Mouse (Mus musculus): ENCODE data around the gene Rtf2. TPM values are rescaled to one million over a fixed set of nuclear protein-coding genes. Genes with fewer than 3 reads are reported as not detected.

Gene Rtf2
- total RNA-seq (2021): 10 to 100 TPM; 62.8 to 63.8 TPM

GRCm38 (mm10) chr2:172439843-172440639 is at the start of gene Rtf2:
TSS of gene Rtf2 (plus strand) at chr2:172440556.
- intact Hi-C loops (cut with DNase I): loop anchor here (10.0 kb wide), 1 partner anchor 215 kb away; no protein-coding TSS in a partner anchor
- peak; percentile 99 for DNase-seq

DNA sequence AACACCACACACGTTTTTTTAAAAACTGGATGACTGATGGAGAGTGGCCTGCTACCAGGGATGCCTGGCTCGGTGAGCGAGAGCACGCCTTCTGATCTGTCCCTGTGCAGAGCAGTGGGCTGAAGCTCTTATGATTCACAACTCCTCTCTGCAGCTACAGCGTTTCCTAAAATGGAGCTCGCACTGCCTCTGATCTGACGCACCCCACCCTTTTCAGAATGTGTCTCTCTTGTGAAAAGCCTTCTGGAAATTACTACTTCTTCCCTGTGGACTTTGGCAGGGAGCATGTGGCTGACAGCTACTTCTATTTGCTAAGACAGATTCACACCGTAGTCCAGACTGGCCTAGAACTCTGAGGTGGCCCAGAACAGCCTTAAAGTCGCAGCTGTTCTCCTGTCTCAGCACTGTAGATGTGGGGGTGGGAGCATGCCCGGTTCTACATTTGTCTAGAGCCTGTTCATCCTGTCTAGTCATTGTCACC is 48.3 kb upstream of the Rtf2 start:
- intact Hi-C loops (cut with DNase I): no loop called here
- no peak for DNase-seq

DNA sequence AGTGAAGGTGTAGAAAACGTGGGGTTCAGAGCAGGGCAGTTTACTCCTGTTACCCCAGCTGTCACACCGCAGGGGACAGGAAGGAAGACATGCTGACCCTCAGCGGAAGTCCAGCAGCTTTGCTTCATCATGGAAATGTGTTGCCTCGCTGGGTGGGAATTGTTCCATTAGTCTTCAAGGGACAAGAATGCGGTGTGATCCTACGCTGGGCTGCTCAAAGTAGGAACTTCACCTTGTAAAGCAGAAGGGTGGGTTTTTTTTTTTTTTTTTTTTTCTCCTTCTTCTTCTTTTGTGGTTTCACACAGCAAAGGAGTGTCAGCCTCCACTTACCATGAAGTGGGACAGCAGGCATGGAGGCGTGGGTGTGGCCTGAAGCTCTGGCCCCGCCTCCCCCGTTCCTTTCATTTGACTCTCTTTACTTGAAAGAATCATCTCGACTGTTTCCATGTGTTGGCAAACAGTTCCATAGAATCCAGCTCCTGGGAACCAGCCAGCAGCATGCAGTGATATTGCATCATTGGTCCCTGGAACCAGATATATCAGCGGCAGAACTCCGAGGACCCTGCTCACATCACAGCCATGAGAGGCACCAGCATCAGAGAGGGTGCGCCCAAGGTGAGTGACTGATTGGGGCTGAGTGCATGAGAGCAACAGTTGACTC is 46.8 kb upstream of the Rtf2 start, which contains the start of gene Cass4:
TSS of gene Cass4 (plus strand) at position 404 of the 661 bp plus-strand sequence.
- DNase-seq: no peak
- intact Hi-C loops (cut with DNase I): no loop called here

DNA sequence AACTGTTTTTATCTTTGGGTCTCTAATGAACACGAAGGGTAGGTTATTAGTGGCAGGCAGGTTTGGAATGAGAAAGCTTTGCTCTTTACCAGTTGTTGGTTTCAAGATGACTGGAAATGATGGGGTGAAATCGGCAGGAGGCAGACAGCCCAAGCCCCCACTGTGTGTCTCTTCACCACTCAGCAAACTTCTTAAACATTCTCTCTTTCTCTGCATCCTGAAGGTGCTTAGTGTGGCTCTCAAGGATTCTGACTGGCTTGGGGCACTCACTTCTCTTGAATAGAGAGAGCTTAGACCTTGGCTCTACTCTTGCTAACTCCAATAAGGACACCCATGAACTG is 46.3 kb upstream of the Rtf2 start:
- DNase-seq: no peak
- intact Hi-C loops (cut with DNase I): no loop called here

DNA sequence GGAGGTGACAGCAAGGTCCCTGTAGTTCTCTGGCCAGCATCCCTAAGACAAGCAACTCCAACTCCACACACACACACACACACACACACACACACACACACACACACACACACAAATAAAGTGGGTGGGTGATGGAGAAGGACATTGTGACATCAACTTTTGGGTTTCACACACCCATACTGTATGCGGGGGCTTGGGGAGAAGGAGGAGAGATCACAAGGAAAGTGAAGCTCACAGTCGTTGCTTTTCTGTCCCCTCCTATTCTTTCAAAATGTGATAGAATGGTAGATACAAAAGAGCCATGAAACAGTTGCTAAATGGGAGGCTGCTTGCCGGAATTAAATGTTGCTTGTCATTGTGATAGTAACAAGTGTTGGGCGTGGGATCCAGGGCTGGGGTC is 45.7 kb upstream of the Rtf2 start:
- no peak for DNase-seq
- intact Hi-C loops (cut with DNase I): no loop called here

DNA sequence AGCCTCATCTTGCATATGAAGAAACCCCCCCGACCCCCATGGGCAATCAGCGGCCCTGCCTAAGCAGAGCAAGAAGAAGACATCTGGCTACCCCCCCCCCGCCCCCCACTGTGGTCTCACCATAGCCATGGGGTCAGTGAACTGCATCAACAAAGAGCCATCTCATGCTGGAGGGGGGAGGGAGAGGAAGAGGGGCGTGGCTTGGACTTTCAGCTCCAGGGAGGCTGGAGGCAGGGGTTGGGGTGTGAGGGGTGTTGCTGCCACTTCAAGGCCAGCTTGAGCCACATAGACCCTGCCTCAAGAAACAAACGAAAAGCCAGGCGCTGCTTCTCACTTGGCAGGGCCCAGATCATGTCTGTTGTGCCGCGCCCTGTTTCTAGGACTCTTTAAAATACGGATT is 44.4 kb upstream of the Rtf2 start:
- DNase-seq: no peak
- intact Hi-C loops (cut with DNase I): no loop called here

- intact Hi-C loops (cut with DNase I): no loop called here
These were observed 40.5 kb upstream of the Rtf2 start for GRCm38 (mm10) chr2:172399901-172400300.

GRCm38 (mm10) chr2:172401116-172401825 is 39.1 kb upstream of the Rtf2 start:
- intact Hi-C loops (cut with DNase I): no loop called here
- no peak for DNase-seq

More at GRCm38 (mm10) chr2:172399901-172400300, 40.5 kb upstream of the Rtf2 start:
- DNase-seq: no peak

DNA sequence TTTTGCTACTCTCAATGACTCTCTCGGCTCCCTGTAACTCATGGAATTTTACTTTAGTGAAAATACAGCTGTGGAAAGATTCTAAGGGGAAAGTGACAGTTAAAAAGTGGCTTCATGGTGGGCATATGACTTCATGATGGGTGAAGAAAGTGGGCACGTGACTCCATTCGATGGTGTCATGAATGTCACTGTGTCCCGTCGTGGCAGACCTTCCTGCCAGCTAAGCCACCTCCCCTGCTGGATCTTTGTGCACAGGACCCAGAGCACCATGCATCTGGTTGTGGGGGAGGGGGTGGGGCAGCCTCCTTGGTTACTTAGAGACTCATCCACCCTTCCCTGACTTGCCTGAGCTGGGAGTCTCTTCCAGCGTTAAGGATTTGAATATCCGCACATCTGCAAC is 36.1 kb upstream of the Rtf2 start:
- intact Hi-C loops (cut with DNase I): no loop called here
- DNase-seq: no peak

GRCm38 (mm10) chr2:172405011-172405410 is 35.3 kb upstream of the Rtf2 start:
- no peak for DNase-seq
- intact Hi-C loops (cut with DNase I): no loop called here

- intact Hi-C loops (cut with DNase I): no loop called here
- DNase-seq: no peak
These were observed 34.2 kb upstream of the Rtf2 start for GRCm38 (mm10) chr2:172406173-172406572.

GRCm38 (mm10) chr2:172407499-172407898 is 32.9 kb upstream of the Rtf2 start:
- DNase-seq: no peak
- intact Hi-C loops (cut with DNase I): no loop called here

- intact Hi-C loops (cut with DNase I): no loop called here
- no peak for DNase-seq
These were observed 29.7 kb upstream of the Rtf2 start for GRCm38 (mm10) chr2:172410686-172411085.

DNA sequence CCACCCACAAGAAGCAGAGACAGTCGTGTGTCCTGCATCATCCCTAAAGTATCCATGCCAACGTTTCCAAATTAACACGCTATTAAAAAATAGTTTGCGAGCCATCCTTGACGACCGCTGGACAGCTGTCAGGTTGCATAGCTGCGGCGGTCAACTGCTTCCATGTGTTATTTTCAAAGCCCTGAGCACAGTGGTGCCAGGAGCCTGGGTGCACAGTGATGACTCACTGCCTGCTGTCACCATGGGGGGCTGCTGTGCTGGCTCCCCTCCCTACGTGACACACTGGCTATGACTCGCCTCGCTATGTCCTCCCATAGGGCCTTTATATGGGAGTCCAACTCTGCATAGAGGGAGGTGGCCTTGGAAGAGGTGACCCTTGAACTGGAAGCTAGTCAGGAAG is 29.3 kb upstream of the Rtf2 start:
- DNase-seq: no peak

GRCm38 (mm10) chr2:172412454-172412853 is 27.9 kb upstream of the Rtf2 start:
- DNase-seq: no peak
- intact Hi-C loops (cut with DNase I): no loop called here

More for the DNA sequence above, 29.3 kb upstream of the Rtf2 start:
- intact Hi-C loops (cut with DNase I): no loop called here

DNA sequence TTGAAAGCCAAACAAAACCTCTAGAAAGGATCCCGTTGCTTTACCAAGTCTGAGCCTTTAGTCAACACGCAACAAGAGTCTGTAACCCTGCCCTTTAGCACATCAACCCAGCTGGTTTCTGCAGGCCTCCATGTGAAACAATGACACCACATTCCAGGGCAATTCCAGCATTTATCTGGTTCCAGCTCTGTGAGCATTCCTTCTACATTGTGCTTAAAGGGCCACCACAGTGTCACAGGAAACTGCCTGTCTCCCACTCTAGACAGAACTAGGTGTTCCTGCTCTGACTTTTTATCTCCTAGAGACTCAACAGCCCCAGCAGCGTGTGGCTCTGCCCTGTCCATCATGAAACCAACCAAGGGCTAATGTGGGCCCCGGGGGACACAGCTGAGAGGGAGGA is 27.1 kb upstream of the Rtf2 start:
- intact Hi-C loops (cut with DNase I): no loop called here
- DNase-seq: no peak

DNA sequence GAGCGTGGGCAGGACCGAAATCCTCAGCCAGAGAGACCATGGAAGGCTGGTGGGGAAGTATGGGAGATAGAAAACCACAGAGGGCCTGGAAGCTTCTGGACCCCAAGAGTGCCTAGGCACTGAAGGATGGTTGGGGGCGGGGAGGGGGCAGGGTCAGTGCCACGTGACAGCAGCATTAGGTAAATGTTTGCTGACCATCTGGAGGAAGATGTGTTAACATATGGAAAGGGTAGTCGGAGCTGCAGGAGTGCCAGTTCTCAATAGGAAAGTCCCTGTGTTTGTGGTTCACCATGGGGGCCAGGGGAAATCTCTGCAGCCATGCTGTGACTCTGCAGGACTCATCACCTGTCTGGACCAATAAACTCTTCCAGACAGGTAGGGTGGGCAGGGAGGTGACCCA is 26.5 kb upstream of the Rtf2 start:
- no peak for DNase-seq
- intact Hi-C loops (cut with DNase I): no loop called here

DNA sequence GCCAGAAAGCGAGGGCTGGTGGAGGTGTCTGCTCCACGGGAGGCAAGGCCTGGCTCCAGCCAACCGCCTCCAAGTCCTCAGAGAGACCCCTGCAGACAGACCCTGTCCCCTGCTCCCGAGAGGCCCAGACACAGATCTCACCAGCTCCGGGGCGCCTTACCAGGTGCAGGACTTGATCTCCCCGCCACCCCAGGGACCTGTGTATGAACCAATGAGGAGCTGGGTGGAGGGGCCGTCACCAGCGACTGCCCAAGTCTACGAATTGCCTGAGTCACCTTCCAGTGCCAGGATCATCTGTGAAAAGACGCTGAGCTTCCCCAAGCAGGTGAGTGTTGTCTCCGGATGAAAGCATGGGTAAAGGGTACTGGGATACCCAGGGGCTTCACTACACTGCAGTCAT is 24.1 kb upstream of the Rtf2 start:
- intact Hi-C loops (cut with DNase I): no loop called here
- no peak for DNase-seq

DNA sequence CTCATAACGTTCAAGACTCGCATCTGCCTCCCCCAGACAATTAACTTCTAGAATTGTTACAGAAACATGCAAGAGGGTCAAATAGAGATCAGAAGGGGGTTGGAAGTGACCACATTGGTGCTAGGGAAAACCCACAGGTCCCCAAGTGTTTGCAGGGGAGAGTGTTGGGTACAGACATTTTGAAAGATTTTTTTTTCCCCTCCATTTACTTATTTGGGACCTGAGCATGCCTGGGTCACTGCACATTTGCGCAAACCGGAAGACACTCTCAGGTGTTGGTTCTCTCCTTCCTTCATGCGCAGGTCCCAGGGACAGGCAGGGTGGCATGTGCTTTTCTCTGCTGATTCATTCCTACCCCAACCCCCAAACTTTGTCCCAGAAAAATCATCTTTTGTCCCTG is 23.5 kb upstream of the Rtf2 start:
- no peak for DNase-seq

GRCm38 (mm10) chr2:172418208-172418607 is 22.1 kb upstream of the Rtf2 start:
- intact Hi-C loops (cut with DNase I): no loop called here
- DNase-seq: no peak

More for the DNA sequence above, 23.5 kb upstream of the Rtf2 start:
- intact Hi-C loops (cut with DNase I): no loop called here

GRCm38 (mm10) chr2:172430609-172431008 is 9.7 kb upstream of the Rtf2 start:
- intact Hi-C loops (cut with DNase I): no loop called here
- DNase-seq: no peak
